ENCODE assay signal across 9 mouse cellular contexts in the genomic region with DNA sequence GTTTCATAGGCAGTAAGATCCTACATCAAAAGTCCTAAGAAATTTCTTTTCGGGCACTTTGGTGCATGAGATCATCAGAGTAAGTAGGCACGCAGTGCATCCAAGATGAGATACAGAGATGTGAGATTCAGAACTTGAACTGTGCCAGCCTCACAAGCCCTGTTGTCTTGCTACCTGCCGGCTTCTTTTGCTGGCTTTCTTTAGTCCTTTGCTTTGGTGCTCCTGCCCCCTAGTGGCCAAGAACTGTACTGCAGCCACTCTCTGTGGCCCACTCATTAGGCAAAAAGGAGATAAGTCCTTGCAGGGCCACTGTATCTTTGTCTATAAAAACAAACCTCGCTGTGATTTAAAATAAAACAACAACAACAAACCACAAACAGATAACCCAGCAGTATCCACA.
A peak's percentile ranks its signal among the peaks of the same experiment; 100 is the strongest.
DNase-seq lines count a peak whose midpoint lies in the region; ATAC-seq lines count a peak whose summit lies in the region.
"Had no signal": no experiment of that assay in that cellular context is flagged by ENCODE, and none has a peak within 500 bp of the region (broad histone marks: within the 10 kb centered on the region; RNA-seq: fewer than 3 reads in every experiment).

No protein-coding gene starts in this region.

- no peak overlapping the region for H3K4me2 ChIP-seq in forebrain, embryonic 16.5 days (ENCODE audit: low read length)
- H3K4me2 ChIP-seq in hindbrain, embryonic 12.5 days (replicated peaks), result no peak overlapping the region
- H3K4me2 ChIP-seq: liver, embryonic 15.5 days had no signal

- no peaks in the 10 kb centered on the region for H3K27me3 ChIP-seq in forebrain, embryonic 16.5 days (replicated peaks; ENCODE audit: control insufficient read depth, insufficient read depth, low read length)
- H3K27me3 ChIP-seq in hindbrain, embryonic 12.5 days, result no peaks in the 10 kb centered on the region
- H3K27me3 ChIP-seq: liver, embryonic 15.5 days had no signal

- no peaks in the 10 kb centered on the region for H3K36me3 ChIP-seq in forebrain, embryonic 16.5 days (ENCODE audit: control insufficient read depth, insufficient read depth)
- H3K36me3 ChIP-seq in hindbrain, embryonic 12.5 days, result no peaks in the 10 kb centered on the region
- H3K36me3 ChIP-seq: liver, embryonic 15.5 days had no signal

- no peaks in the 10 kb centered on the region for H3K9me3 ChIP-seq in forebrain, embryonic 16.5 days (ENCODE audit: control insufficient read depth, low read length)
- no peaks in the 10 kb centered on the region for H3K9me3 ChIP-seq in hindbrain, embryonic 12.5 days (replicated peaks)
- H3K9me3 ChIP-seq: liver, embryonic 15.5 days had no signal

- peak; percentile 87 for ATAC-seq in cerebellum, adult (ENCODE audit: insufficient number of reproducible peaks, low FRiP score, low TSS enrichment)
- peak; percentile 51 for ATAC-seq in forebrain, embryonic 16.5 days
- peak; percentile 17; the same call in 1 of the 2 replicates for ATAC-seq in hindbrain, embryonic 12.5 days (ENCODE audit: low FRiP score)
- peak; percentile 73 for ATAC-seq in megakaryocyte, adult 5-6 weeks (ENCODE audit: poor library complexity, severe bottlenecking)

- H3K4me1 ChIP-seq in forebrain, embryonic 16.5 days (replicated peaks; ENCODE audit: control insufficient read depth, insufficient read depth, low read length), result peaks cover 12% of the 10 kb centered on the region
- peaks cover 13% of the 10 kb centered on the region for H3K4me1 ChIP-seq in hindbrain, embryonic 12.5 days
- H3K4me1 ChIP-seq: liver, embryonic 15.5 days had no signal

- 14% methylated on average over 4 of the region's 4 CpGs for WGBS in forebrain, embryonic 16.5 days
- 21% methylated on average over 4 of the region's 4 CpGs for WGBS in hindbrain, embryonic 12.5 days

- H3K27ac ChIP-seq in forebrain, embryonic 16.5 days (ENCODE audit: low read length), result no peak overlapping the region
- no peak overlapping the region for H3K27ac ChIP-seq in hindbrain, embryonic 12.5 days
- H3K27ac ChIP-seq: liver, embryonic 15.5 days had no signal

- no peak overlapping the region for H3K9ac ChIP-seq in forebrain, embryonic 16.5 days (replicated peaks; ENCODE audit: low read depth, low read length)
- H3K9ac ChIP-seq in hindbrain, embryonic 12.5 days, result no peak overlapping the region
- H3K9ac ChIP-seq: liver, embryonic 15.5 days had no signal

- H3K4me3 ChIP-seq in forebrain, embryonic 16.5 days (replicated peaks; ENCODE audit: low read length), result no peak overlapping the region
- H3K4me3 ChIP-seq in hindbrain, embryonic 12.5 days, result no peak overlapping the region
- H3K4me3 ChIP-seq: liver, embryonic 15.5 days had no signal

- DNase-seq in MN1 (ENCODE audit: low spot score), result peak; percentile 45
- peak; percentile 93 to 94 for DNase-seq in layer of hippocampus, postnatal 10 days (ENCODE audit: low spot score in 2 of 2)
- DNase-seq in right cerebral cortex, adult 2 months (ENCODE audit: low spot score in 2 of 2), result peak; percentile 96
- peak; percentile 71 for DNase-seq in urinary bladder, adult 2 months (ENCODE audit: low spot score)

Comparison
In these comparisons a context has a peak if more than half of its experiments do, and no peak if none do; other contexts are left out.
1. DNase-seq: peak in every context shown above with its lines; median percentile 96 in right cerebral cortex, adult 2 months; 94 in layer of hippocampus, postnatal 10 days; 71 in urinary bladder, adult 2 months; 45 in MN1.
2. ATAC-seq: peak in every context shown above with its lines; median percentile 87 in cerebellum, adult; 73 in megakaryocyte, adult 5-6 weeks; 51 in forebrain, embryonic 16.5 days; 17 in hindbrain, embryonic 12.5 days.